Comparison of ENCODE assay signal across 9 mouse cellular contexts in the genomic region with DNA sequence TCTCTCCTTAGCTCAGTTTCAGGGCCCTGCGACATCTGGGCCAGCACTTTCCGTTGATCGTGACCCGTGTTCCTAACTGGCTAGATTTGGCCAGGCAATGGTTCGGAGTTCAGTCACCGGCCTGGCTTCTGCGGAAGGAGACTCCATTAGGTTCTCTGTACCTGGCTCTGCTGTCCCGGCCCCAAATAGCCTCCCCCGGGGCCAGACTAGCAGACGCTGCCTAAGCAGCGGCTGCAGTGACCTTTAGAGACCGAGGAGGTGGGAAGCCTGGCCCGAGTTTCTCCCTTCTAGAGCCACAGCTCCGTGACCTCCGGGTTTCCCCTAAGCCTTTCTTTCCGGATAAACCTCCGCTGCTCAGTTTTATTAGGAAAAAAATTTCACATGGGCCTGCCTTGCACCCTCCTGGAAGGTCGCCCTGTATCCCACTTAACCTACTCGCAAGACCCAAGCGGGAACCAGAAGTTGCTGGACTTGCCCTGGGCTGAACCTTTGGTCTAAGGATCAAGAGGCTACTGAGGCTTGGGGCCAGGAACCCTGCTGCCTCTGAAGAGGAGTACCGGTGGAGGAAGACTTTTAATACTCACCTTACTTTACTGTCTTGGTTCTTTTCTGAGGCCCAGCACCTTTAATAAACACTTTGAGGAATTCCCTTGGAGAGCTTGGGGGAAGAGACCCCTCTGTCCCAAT. TPM values are rescaled to one million over a fixed set of nuclear protein-coding genes. Genes with fewer than 3 reads are reported as not detected.
DNase-seq lines count a peak whose midpoint lies in the region; ATAC-seq and TF ChIP-seq lines count a peak whose summit lies in the region.
"Had no signal": no experiment of that assay in that cellular context is flagged by ENCODE, and none has a peak within 500 bp of the region (broad histone marks: within the 10 kb centered on the region; RNA-seq: fewer than 3 reads in every experiment).

No protein-coding gene starts in this region.

- peaks cover 49% of the 10 kb centered on the region for H3K36me3 ChIP-seq in forebrain, embryonic 10.5 days (replicated peaks)
- peaks cover 20% of the 10 kb centered on the region for H3K36me3 ChIP-seq in limb, embryonic 10.5 days
- no peaks in the 10 kb centered on the region for H3K36me3 ChIP-seq in neural tube, embryonic 13.5 days

- peaks cover 77% of the 10 kb centered on the region for H3K4me1 ChIP-seq in forebrain, embryonic 10.5 days
- H3K4me1 ChIP-seq in limb, embryonic 10.5 days: peaks cover 98% of the 10 kb centered on the region
- H3K4me1 ChIP-seq in neural tube, embryonic 13.5 days (replicated peaks): peaks cover 63% of the 10 kb centered on the region

- under 1% methylated on average over 21 of the region's 21 CpGs for WGBS in forebrain, embryonic 10.5 days
- WGBS in limb, embryonic 10.5 days: under 1% methylated on average over 21 of the region's 21 CpGs
- WGBS in neural tube, embryonic 13.5 days: under 1% methylated on average over 21 of the region's 21 CpGs

- peak overlapping the region; percentile 63 for H3K4me3 ChIP-seq in left cerebral cortex, adult 2 months
- peak overlapping the region; percentile 68 for H3K4me3 ChIP-seq in forebrain, embryonic 10.5 days
- H3K4me3 ChIP-seq in limb, embryonic 10.5 days: peak overlapping the region; percentile 80
- peak overlapping the region; percentile 37 for H3K4me3 ChIP-seq in neural tube, embryonic 13.5 days

- no peak for ATAC-seq in neural tube, embryonic 13.5 days (ENCODE audit: low read depth)

- H3K9ac ChIP-seq in neural tube, embryonic 13.5 days: no peak overlapping the region

- no peak for DNase-seq in left cerebral cortex, adult 2 months (ENCODE audit: extremely low spot score in 1 of 2, low spot score in 2 of 2)
- DNase-seq in left cerebral cortex, postnatal 36 days (ENCODE audit: low spot score in 2 of 2): no peak
- peak; percentile 34 for DNase-seq in forebrain, embryonic 10.5 days (ENCODE audit: extremely low spot score, low spot score)
- DNase-seq in limb, embryonic 10.5 days (ENCODE audit: low spot score): peak; percentile 65
- DNase-seq in layer of hippocampus, adult 8-10 months (ENCODE audit: low spot score in 2 of 2): no peak
- DNase-seq in T-cell, adult 2 months (ENCODE audit: low spot score): no peak
- DNase-seq in right cerebral cortex, adult 18-20 months: no peak
- DNase-seq: left cerebral cortex, postnatal 4 days had no signal

- H3K27ac ChIP-seq in left cerebral cortex, adult 2 months: peak overlapping the region; percentile 92
- peak overlapping the region; percentile 96 for H3K27ac ChIP-seq in forebrain, embryonic 10.5 days
- peak overlapping the region; percentile 97 for H3K27ac ChIP-seq in limb, embryonic 10.5 days
- H3K27ac ChIP-seq in neural tube, embryonic 13.5 days (replicated peaks): no peak overlapping the region

- H3K4me2 ChIP-seq in neural tube, embryonic 13.5 days: peak overlapping the region; percentile 59; the same call in 1 of the 2 replicates

- no peaks in the 10 kb centered on the region for H3K9me3 ChIP-seq in forebrain, embryonic 10.5 days
- H3K9me3 ChIP-seq in limb, embryonic 10.5 days (replicated peaks): no peaks in the 10 kb centered on the region
- H3K9me3 ChIP-seq in neural tube, embryonic 13.5 days: no peaks in the 10 kb centered on the region

- intact Hi-C loops in left cerebral cortex, adult 2 months (cut with DNase I): loop anchor here (5.0 kb wide), 1 partner anchor 65 kb away; the partner anchor contains the start of gene Dennd1a
- intact Hi-C loops in left cerebral cortex, postnatal 36 days (cut with DNase I): no loop called here

- TF ChIP-seq CTCF in left cerebral cortex, adult 2 months (IDR thresholded peaks at IDR 0.05): no peak

- H3K27me3 ChIP-seq in forebrain, embryonic 10.5 days (ENCODE audit: poor library complexity, severe bottlenecking): peaks cover 100% of the 10 kb centered on the region
- peaks cover 88% of the 10 kb centered on the region for H3K27me3 ChIP-seq in limb, embryonic 10.5 days (ENCODE audit: low read depth, poor library complexity, severe bottlenecking)
- H3K27me3 ChIP-seq in neural tube, embryonic 13.5 days: peaks cover 99% of the 10 kb centered on the region

RNA-seq across cellular contexts. Expression of gene Lhx2, which starts 13.4 kb away (rescaled TPM):
- 10 to 100 TPM; 83.9 to 88.2 TPM for total RNA-seq in left cerebral cortex, adult 2 months (2021)
- total RNA-seq in left cerebral cortex, postnatal 36 days (2021): 10 to 100 TPM; 76.7 to 79.0 TPM
- 108 and 115 TPM in 2 replicates for polyA plus RNA-seq in forebrain, embryonic 10.5 days (2016; fragmentation: Nextera tagmentation; extraction: Ambion mirVana)
- 33.7 and 48.4 TPM in 2 replicates for polyA plus RNA-seq in limb, embryonic 10.5 days (2016; fragmentation: Nextera tagmentation; extraction: Ambion mirVana)
- polyA plus RNA-seq in neural tube, embryonic 13.5 days (2015; fragmentation: Nextera tagmentation; extraction: Ambion mirVana): 3.7 and 4.3 TPM in 2 replicates
- 10 to 100 TPM; 67.2 to 84.6 (median 74.4) TPM for total RNA-seq in layer of hippocampus, adult 8-10 months (2022)

Comparison
In these comparisons a context has a peak if more than half of its experiments do, and no peak if none do; other contexts are left out.
1. DNase-seq: peak in forebrain, embryonic 10.5 days (single experiment) and limb, embryonic 10.5 days (single experiment); none in left cerebral cortex, adult 2 months (0 of 2), left cerebral cortex, postnatal 36 days (0 of 2), layer of hippocampus, adult 8-10 months (0 of 2), T-cell, adult 2 months (single experiment) and right cerebral cortex, adult 18-20 months (single experiment).
2. Peak in every context shown above with its lines, with median percentiles within 50 percentile points of each other: H3K4me3 ChIP-seq.